Mouse (Mus musculus) stomach, embryonic 16.5 days (tissue): Measurements from ENCODE around the gene Myl7. TPM values are rescaled to one million over a fixed set of nuclear protein-coding genes. Genes with fewer than 3 reads are reported as not detected.

Experiments
- ATAC-seq: fragments of 200-750 bp; cut with Nextera tagmentation; 2 replicates; pipeline ENCODE4 v1.8.0; 2017; ENCODE audit warnings: moderate number of reproducible peaks, moderate TSS enrichment; ENCODE audit not compliant: insufficient read depth, low FRiP score
- H3K27ac ChIP-seq: fragments of 300-500 bp; sonication (generic); 2 replicates; pipeline ENCODE4 v1.5.1; 2014; ENCODE audit warnings: low read length
- H3K27me3 ChIP-seq: fragments of 300-500 bp; sonication (generic); 2 replicates; pipeline ENCODE4 v1.6.1; 2014; ENCODE audit warnings: low read length, control low read depth, mixed read lengths; ENCODE audit not compliant: control insufficient read depth, insufficient read depth
- H3K36me3 ChIP-seq: fragments of 300-500 bp; sonication (generic); 2 replicates; pipeline ENCODE4 v1.6.1; 2014; ENCODE audit warnings: low read length; ENCODE audit not compliant: control insufficient read depth, insufficient read depth
- H3K4me1 ChIP-seq: fragments of 300-500 bp; sonication (generic); 2 replicates; pipeline ENCODE4 v1.6.1; 2014; ENCODE audit warnings: low read length, control low read depth, mixed read lengths; ENCODE audit not compliant: control insufficient read depth, insufficient read depth
- H3K4me2 ChIP-seq: fragments of 300-500 bp; sonication (generic); 2 replicates; pipeline ENCODE4 v1.6.1; 2014; ENCODE audit warnings: low read depth, low read length, mixed read lengths
- H3K4me3 ChIP-seq: fragments of 300-500 bp; sonication (generic); replicated peaks from 2 replicates; pipeline ENCODE4 v1.5.1; 2014; ENCODE audit warnings: mild to moderate bottlenecking, low read length
- H3K9ac ChIP-seq: fragments of 300-500 bp; sonication (generic); 2 replicates; pipeline ENCODE4 v1.6.1; 2014; ENCODE audit warnings: low read length
- H3K9me3 ChIP-seq: fragments of 300-500 bp; sonication (generic); replicated peaks from 2 replicates; pipeline ENCODE4 v1.6.1; 2016; ENCODE audit warnings: low read length, control low read depth; ENCODE audit not compliant: control insufficient read depth
- WGBS: fragments of 180-500 bp; shearing (Covaris S2); extraction: QIAGEN DNeasy Blood & Tissue Kit; methylation state at CpG from one replicate; pipeline ENCODE4 v1.1.7; 2014; 5-methylcytosine and 5-hydroxymethylcytosine counted together
- polyA plus RNA-seq: library from polyadenylated mRNA; unstranded; fragments of >200 nt; fragmentation: Nextera tagmentation; extraction: Ambion mirVana; gene quantifications from 2 replicates; pipeline ENCODE4 v1.2.1, GENCODE M21; 2015

Myl7 gene
- polyA plus RNA-seq, 1 experiment from 2014 or later = 32.4 TPM

- no peaks in the 10 kb centered on the region for H3K4me1 ChIP-seq
These were observed 10.1 kb upstream of the Myl7 start for GRCm38 (mm10) chr11:5908642-5909041.

DNA sequence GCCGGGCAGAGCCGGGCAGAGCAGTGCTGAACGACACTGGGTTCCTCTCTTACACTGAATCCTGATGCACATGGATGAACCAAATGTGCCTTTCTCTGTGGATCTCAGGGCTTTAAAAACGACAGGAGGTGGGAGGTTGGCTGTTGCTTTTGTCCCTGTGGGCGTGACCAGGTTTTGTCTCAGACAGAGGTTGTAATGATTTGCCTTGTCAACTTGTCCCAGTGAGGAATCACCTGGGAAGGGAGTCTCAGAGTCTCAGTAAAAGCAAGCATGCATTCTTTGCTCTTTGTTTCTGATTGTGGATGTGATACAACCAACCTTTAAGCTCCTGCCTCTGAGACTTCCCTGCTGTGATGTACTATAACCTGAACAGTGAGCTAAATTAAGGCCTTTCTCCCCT is 8.5 kb upstream of the Myl7 start:
- H3K36me3 ChIP-seq = no peaks in the 10 kb centered on the region
- H3K9ac ChIP-seq = no peak overlapping the region
- H3K9me3 ChIP-seq = no peaks in the 10 kb centered on the region
- H3K4me3 ChIP-seq = no peak overlapping the region
- 53% methylated on average over 5 of the region's 5 CpGs for WGBS
- ATAC-seq = no peak
- no peaks in the 10 kb centered on the region for H3K27me3 ChIP-seq
- peaks cover 4% of the 10 kb centered on the region; the same call in 1 of the 2 replicates for H3K4me1 ChIP-seq
- H3K27ac ChIP-seq = no peak overlapping the region; the same call in 1 of the 2 replicates
- H3K4me2 ChIP-seq = no peak overlapping the region

More at GRCm38 (mm10) chr11:5908642-5909041, 10.1 kb upstream of the Myl7 start:
- Histone ChIP-seq H3K4me3 (no peak overlapping the region), H3K27ac (peak overlapping the region; percentile 80), H3K9ac (no peak overlapping the region), H3K9me3 (no peaks in the 10 kb centered on the region), H3K27me3 (no peaks in the 10 kb centered on the region), H3K4me2 (no peak overlapping the region), H3K36me3 (no peaks in the 10 kb centered on the region)
- 43% methylated on average over 4 of the region's 4 CpGs for WGBS
- ATAC-seq = peak; percentile 76; the same call in 1 of the 2 replicates

DNA sequence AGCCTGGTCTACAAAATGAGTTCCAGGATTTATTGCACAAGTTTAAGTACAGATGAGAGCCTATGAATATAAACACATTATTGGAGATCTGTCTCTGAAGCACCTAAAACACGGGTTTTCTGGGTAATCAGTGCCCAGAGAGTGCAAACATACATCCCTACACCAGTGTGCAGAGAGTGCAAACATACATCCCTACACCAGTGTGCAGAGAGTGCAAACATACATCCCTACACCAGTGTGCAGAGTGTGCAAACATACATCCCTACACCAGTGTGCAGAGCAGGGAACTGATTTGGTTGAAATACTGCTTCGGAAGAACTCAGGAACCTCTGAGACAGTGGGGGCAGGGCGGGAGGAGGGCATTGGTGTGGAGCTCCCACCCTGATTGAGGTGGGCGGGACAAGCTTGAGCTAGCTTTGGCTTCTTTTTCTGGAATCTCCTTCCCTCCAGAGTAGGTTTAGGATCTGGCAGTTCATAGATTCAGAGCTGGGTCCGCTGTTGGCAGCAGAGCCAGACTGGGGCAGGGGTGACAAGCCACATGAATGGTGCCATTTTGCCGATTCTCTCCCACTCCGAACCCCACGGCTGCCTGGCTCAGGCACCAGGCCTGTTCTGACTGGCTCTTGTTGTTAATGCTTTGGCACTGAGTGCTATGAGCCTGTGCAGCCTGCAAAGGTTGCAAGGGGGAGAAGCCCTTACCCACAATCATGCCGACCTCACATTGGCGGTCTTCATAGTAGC is 7.4 kb upstream of the Myl7 start:
- Histone ChIP-seq H3K4me2 (no peak overlapping the region), H3K9me3 (no peaks in the 10 kb centered on the region), H3K27ac (no peak overlapping the region), H3K36me3 (no peaks in the 10 kb centered on the region), H3K4me3 (no peak overlapping the region), H3K4me1 (peaks cover 14% of the 10 kb centered on the region; the same call in 1 of the 2 replicates), H3K27me3 (no peaks in the 10 kb centered on the region), H3K9ac (no peak overlapping the region)
- 75% methylated on average over 10 of the region's 10 CpGs for WGBS
- ATAC-seq = no peak

DNA sequence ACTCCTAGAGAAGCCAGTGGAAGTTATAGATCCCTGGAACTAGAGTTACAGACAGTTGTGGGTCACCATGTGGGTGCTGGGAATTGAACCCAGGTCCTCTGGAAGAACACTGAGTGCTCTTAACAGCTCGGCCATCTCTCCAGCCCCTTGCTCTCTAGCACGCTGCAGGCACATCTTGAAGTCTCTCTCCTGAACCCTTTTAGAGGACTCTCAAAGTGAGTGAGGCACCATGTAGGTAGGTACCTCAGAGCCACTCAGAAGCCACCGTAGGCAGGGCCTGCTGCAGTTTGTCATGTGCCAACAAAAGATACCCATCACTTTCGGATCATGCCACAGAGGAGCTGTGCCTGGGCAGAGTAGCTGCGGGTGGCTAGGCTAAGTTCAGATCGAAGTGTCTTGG is 6.3 kb upstream of the Myl7 start:
- WGBS = 89% methylated on average over 6 of the region's 6 CpGs
- ATAC-seq = no peak
- no peaks in the 10 kb centered on the region for H3K36me3 ChIP-seq

DNA sequence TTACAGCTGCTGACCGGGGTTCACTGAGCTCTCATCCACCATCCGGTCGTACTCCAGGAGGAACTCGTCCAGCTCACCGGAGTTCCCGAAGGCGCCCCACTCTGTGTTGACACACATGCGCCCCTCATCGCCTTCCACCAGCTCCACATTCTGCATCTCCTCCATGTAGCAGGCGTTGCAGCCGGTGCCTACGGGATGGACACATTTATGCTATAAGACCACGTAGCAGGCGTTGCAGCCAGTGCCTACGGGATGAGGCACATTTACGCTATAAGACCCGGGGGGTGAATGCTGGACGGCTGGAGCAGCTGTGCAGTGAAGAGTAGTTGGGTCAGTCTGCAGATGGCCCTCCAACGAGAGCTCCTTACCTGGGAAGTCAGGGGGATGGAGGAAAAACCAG is 5.8 kb upstream of the Myl7 start:
- no peak overlapping the region for H3K4me2 ChIP-seq
- no peak overlapping the region for H3K4me3 ChIP-seq
- WGBS = 73% methylated on average over 19 of the region's 19 CpGs
- ATAC-seq = no peak
- H3K4me1 ChIP-seq = peaks cover 15% of the 10 kb centered on the region; the same call in 1 of the 2 replicates
- no peaks in the 10 kb centered on the region for H3K27me3 ChIP-seq
- no peaks in the 10 kb centered on the region for H3K9me3 ChIP-seq
- H3K27ac ChIP-seq = no peak overlapping the region
- no peak overlapping the region for H3K9ac ChIP-seq
- no peaks in the 10 kb centered on the region for H3K36me3 ChIP-seq

More for the DNA sequence above, 6.3 kb upstream of the Myl7 start:
- Histone ChIP-seq H3K4me1 (peaks cover 15% of the 10 kb centered on the region; the same call in 1 of the 2 replicates), H3K4me2 (no peak overlapping the region), H3K27me3 (no peaks in the 10 kb centered on the region), H3K9ac (no peak overlapping the region), H3K27ac (no peak overlapping the region), H3K4me3 (no peak overlapping the region), H3K9me3 (no peaks in the 10 kb centered on the region)

DNA sequence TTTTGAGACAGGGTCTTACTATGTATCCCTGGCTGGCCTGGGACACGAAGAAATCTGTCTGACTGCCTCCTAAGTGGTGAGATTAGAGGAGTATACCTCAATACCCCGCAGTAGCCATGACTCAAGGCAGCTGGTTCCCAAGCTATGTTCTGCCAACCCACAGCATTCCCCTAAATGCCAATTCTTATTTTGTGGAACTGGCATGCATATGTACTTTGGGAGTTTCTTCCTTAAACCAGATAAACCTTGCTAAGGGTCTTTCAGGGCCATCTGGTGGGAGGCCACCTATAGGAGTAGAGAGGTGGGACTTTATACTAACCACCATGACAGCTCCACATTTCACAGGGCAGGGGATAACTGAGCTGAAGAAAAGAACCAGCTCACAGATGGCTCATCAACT is 5.3 kb upstream of the Myl7 start:
- no peaks in the 10 kb centered on the region for H3K27me3 ChIP-seq
- H3K4me1 ChIP-seq = peaks cover 15% of the 10 kb centered on the region; the same call in 1 of the 2 replicates
- H3K9me3 ChIP-seq = no peaks in the 10 kb centered on the region
- H3K4me2 ChIP-seq = no peak overlapping the region
- H3K36me3 ChIP-seq = no peaks in the 10 kb centered on the region
- ATAC-seq = no peak
- H3K9ac ChIP-seq = no peak overlapping the region
- no peak overlapping the region for H3K4me3 ChIP-seq
- no peak overlapping the region for H3K27ac ChIP-seq
- 83% methylated on average over 2 of the region's 2 CpGs for WGBS

DNA sequence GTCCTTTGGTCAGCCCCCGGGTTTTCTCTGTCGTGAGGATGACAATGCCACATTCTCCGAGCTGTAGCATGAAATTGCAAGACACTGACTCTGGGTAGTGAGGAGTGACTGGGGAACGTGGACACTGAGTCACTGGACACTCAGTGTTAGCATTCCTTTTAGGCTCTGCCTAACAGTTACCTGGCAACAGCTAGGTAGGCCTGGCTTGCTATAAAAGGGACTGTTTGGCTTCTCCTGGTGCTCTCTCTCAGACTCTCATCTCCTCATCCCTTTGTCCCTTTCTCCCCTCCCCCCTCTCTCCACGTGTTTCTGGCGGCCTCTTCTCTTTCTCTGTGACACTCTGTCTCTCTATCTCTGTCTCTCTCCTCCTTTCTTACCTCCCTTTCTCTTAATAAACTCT is 3.8 kb upstream of the Myl7 start:
- Histone ChIP-seq H3K9ac (peak overlapping the region; percentile 58), H3K4me2 (peak overlapping the region; percentile 56), H3K27me3 (no peaks in the 10 kb centered on the region), H3K4me1 (peaks cover 25% of the 10 kb centered on the region), H3K27ac (0 out of 2 replicates have a peak overlapping the region, but pooled peaks have one; percentile 24), H3K4me3 (peak overlapping the region; percentile 39), H3K9me3 (no peaks in the 10 kb centered on the region), H3K36me3 (no peaks in the 10 kb centered on the region)
- ATAC-seq = peak; percentile 5; the same call in 1 of the 2 replicates
- 18% methylated on average over 6 of the region's 6 CpGs for WGBS

GRCm38 (mm10) chr11:5901950-5902349 is 3.4 kb upstream of the Myl7 start:
- Histone ChIP-seq H3K9me3 (no peaks in the 10 kb centered on the region), H3K4me1 (peaks cover 29% of the 10 kb centered on the region), H3K27me3 (no peaks in the 10 kb centered on the region), H3K4me2 (peak overlapping the region; percentile 56), H3K27ac (peak overlapping the region; percentile 24; the same call in 1 of the 2 replicates), H3K4me3 (peak overlapping the region; percentile 39), H3K9ac (peak overlapping the region; percentile 58), H3K36me3 (no peaks in the 10 kb centered on the region)
- 3% methylated on average over 32 of the region's 32 CpGs for WGBS
- peak; percentile 82; the same call in 1 of the 2 replicates for ATAC-seq

GRCm38 (mm10) chr11:5901320-5901719 is 2.7 kb upstream of the Myl7 start:
- Histone ChIP-seq H3K9ac (peak overlapping the region; percentile 58), H3K36me3 (no peaks in the 10 kb centered on the region), H3K4me1 (peaks cover 29% of the 10 kb centered on the region), H3K4me3 (peak overlapping the region; percentile 39), H3K27me3 (no peaks in the 10 kb centered on the region), H3K4me2 (peak overlapping the region; percentile 56), H3K9me3 (no peaks in the 10 kb centered on the region), H3K27ac (peak overlapping the region; percentile 7; the same call in 1 of the 2 replicates)
- 38% methylated on average over 3 of the region's 3 CpGs for WGBS
- no peak for ATAC-seq
